Mouse (Mus musculus) myocyte (in vitro differentiated cells): ENCODE results near the gene Tmem211. TPM values are rescaled to one million over a fixed set of nuclear protein-coding genes. Genes with fewer than 3 reads are reported as not detected.
A peak's percentile ranks its signal among the peaks of the same experiment; 100 is the strongest.

ENCODE experiments used
- H3K27me3 ChIP-seq: one replicate; pipeline ENCODE4 v1.6.1; 2011; ENCODE audit not compliant: control insufficient read depth, insufficient read depth, insufficient read length
- H3K36me3 ChIP-seq: one replicate; pipeline ENCODE4 v1.6.1; 2011; ENCODE audit not compliant: control insufficient read depth, insufficient read depth
- H3K4me2 ChIP-seq: one replicate; pipeline ENCODE4 v1.6.1; 2011; ENCODE audit warnings: low read depth, control low read depth
- H3K4me3 ChIP-seq: one replicate; pipeline ENCODE4 v1.5.1; 2011; ENCODE audit warnings: mild to moderate bottlenecking, control low read depth, moderate library complexity
- H3K79me2 ChIP-seq: one replicate; pipeline ENCODE4 v1.6.1; 2011; ENCODE audit not compliant: control insufficient read depth, insufficient read depth
- H3ac ChIP-seq: one replicate; pipeline ENCODE4 v1.6.1; 2011; ENCODE audit not compliant: control insufficient read depth, insufficient read length
- CEBPB ChIP-seq: IDR thresholded peaks from 2 replicates; pipeline ENCODE4 v1.6.1; 2011; ENCODE audit warnings: mild to moderate bottlenecking, moderate library complexity; ENCODE audit not compliant: poor library complexity, insufficient read depth, severe bottlenecking
- E2F4 ChIP-seq: IDR thresholded peaks from one replicate; pipeline ENCODE4 v1.6.1; 2011; ENCODE audit warnings: mild to moderate bottlenecking, control low read depth, moderate library complexity; ENCODE audit not compliant: insufficient read depth
- MAX ChIP-seq: IDR thresholded peaks from one replicate; pipeline ENCODE4 v1.6.1; 2011; ENCODE audit warnings: low read depth, mild to moderate bottlenecking, control low read depth
- MYOD1 ChIP-seq, 3 experiments: IDR thresholded peaks; one replicate each; pipeline ENCODE4 v1.6.1; 2011; ENCODE audit warnings: control low read depth in 2 of 3, low read depth in 2 of 3, mild to moderate bottlenecking in 2 of 3, moderate library complexity in 1 of 3; ENCODE audit not compliant: insufficient read length in 2 of 3, control insufficient read depth in 1 of 3
- MYOG ChIP-seq, 3 experiments: IDR thresholded peaks; one replicate each; pipeline ENCODE4 v1.6.1; 2011; ENCODE audit warnings: control low read depth in 2 of 3, low read depth in 2 of 3, mild to moderate bottlenecking in 2 of 3; ENCODE audit not compliant: insufficient read length in 2 of 3, control insufficient read depth in 1 of 3, insufficient read depth in 1 of 3
- POLR2A ChIP-seq: IDR thresholded peaks from one replicate; pipeline ENCODE4 v1.6.1; 2011; ENCODE audit warnings: low read depth, mild to moderate bottlenecking, control low read depth, moderate library complexity; ENCODE audit not compliant: insufficient read length
- POLR2AphosphoS2 ChIP-seq: IDR thresholded peaks from one replicate; pipeline ENCODE4 v1.6.1; 2011; ENCODE audit warnings: low read depth, control low read depth; ENCODE audit not compliant: insufficient read length
- REST ChIP-seq: IDR thresholded peaks from one replicate; pipeline ENCODE4 v1.6.1; 2011; ENCODE audit warnings: mild to moderate bottlenecking, control low read depth, moderate library complexity; ENCODE audit not compliant: insufficient read depth, insufficient read length
- SRF ChIP-seq: IDR thresholded peaks from one replicate; pipeline ENCODE4 v1.6.1; 2011; ENCODE audit warnings: low read depth; ENCODE audit not compliant: control insufficient read depth, insufficient read length
- TCF12 ChIP-seq: IDR thresholded peaks from one replicate; pipeline ENCODE4 v1.6.1; 2011; ENCODE audit warnings: mild to moderate bottlenecking, control low read depth; ENCODE audit not compliant: poor library complexity, insufficient read depth, severe bottlenecking
- TCF3 ChIP-seq: IDR thresholded peaks from one replicate; pipeline ENCODE4 v1.6.1; 2011; ENCODE audit warnings: low read depth, control low read depth; ENCODE audit not compliant: insufficient read length
- USF1 ChIP-seq: IDR thresholded peaks from one replicate; pipeline ENCODE4 v1.6.1; 2011; ENCODE audit warnings: low read depth, mild to moderate bottlenecking, control low read depth, moderate library complexity
- polyA plus RNA-seq: library from polyadenylated mRNA; unstranded; fragments of >200 nt; fragmentation: generic; extraction: Trizol; gene quantifications from one replicate; pipeline ENCODE4 v1.2.1, GENCODE M21; 2012; ENCODE audit warnings: missing spikeins

Tmem211 gene
- polyA plus RNA-seq, 1 experiment = not detected

- H3ac ChIP-seq = peak overlapping the region; percentile 0
- H3K79me2 ChIP-seq = no peaks in the 10 kb centered on the region
- peak overlapping the region; percentile 17 for H3K4me3 ChIP-seq
- H3K27me3 ChIP-seq = no peaks in the 10 kb centered on the region
- H3K36me3 ChIP-seq = no peaks in the 10 kb centered on the region
- no peak for TF ChIP-seq POLR2AphosphoS2
- TF ChIP-seq TCF12 = no peak
- TF ChIP-seq USF1 = no peak
- H3K4me2 ChIP-seq = peak overlapping the region; percentile 76
Observed at GRCm38 (mm10) chr5:113220383-113221146, 6.1 kb upstream of the Tmem211 start.

GRCm38 (mm10) chr5:113221147-113221865 lies 5.4 kb upstream of the Tmem211 start, which contains the start of gene 2900026A02Rik:
Gene 2900026A02Rik, minus strand, starts transcription at chr5:113221236.
- H3K36me3 ChIP-seq = no peaks in the 10 kb centered on the region
- H3K4me2 ChIP-seq = peak within 1 kb of the TSS; percentile 76
- peak within 1 kb of the TSS; percentile 17 for H3K4me3 ChIP-seq
- H3ac ChIP-seq = peak within 1 kb of the TSS; percentile 0
- TF ChIP-seq MAX = no peak
- no peak for TF ChIP-seq TCF3
- TF ChIP-seq MYOD1 (IDR thresholded peaks at IDR 0.05; ENCODE audit: control insufficient read depth in 1 of 3, insufficient read length in 2 of 3, low read depth in 2 of 3) = peak in 1 of 3 experiments; percentile 55
- no peak for TF ChIP-seq POLR2A
- H3K79me2 ChIP-seq = no peaks in the 10 kb centered on the region
- no peaks in the 10 kb centered on the region for H3K27me3 ChIP-seq

- Histone ChIP-seq H3K36me3 (no peaks in the 10 kb centered on the region), H3K4me3 (no peak overlapping the region), H3K79me2 (no peaks in the 10 kb centered on the region), H3K4me2 (no peak overlapping the region), H3K27me3 (no peaks in the 10 kb centered on the region), H3ac (no peak overlapping the region)
- TF ChIP-seq SRF (no peak), POLR2AphosphoS2 (no peak), E2F4 (no peak), CEBPB (no peak), MYOG (IDR thresholded peaks at IDR 0.05; ENCODE audit: control insufficient read depth in 1 of 3, insufficient read depth in 1 of 3, insufficient read length in 2 of 3, low read depth in 2 of 3) (no peak), USF1 (no peak), REST (no peak), MAX (no peak), MYOD1 (IDR thresholded peaks at IDR 0.05; ENCODE audit: control insufficient read depth in 1 of 3, insufficient read length in 2 of 3, low read depth in 2 of 3) (no peak), TCF3 (no peak), TCF12 (no peak)
Observed at GRCm38 (mm10) chr5:113223888-113224287, 2.8 kb upstream of the Tmem211 start.

GRCm38 (mm10) chr5:113225271-113225670 lies 1.4 kb upstream of the Tmem211 start:
- no peak for TF ChIP-seq POLR2A
- TF ChIP-seq E2F4 = no peak
- no peak for TF ChIP-seq MYOG (IDR thresholded peaks at IDR 0.05; ENCODE audit: control insufficient read depth in 1 of 3, insufficient read depth in 1 of 3, insufficient read length in 2 of 3, low read depth in 2 of 3)
- no peak for TF ChIP-seq TCF3
- TF ChIP-seq MYOD1 (IDR thresholded peaks at IDR 0.05; ENCODE audit: control insufficient read depth in 1 of 3, insufficient read length in 2 of 3, low read depth in 2 of 3) = no peak
- TF ChIP-seq TCF12 = no peak
- no peak for TF ChIP-seq REST
- TF ChIP-seq MAX = no peak
- no peak for TF ChIP-seq CEBPB
- TF ChIP-seq USF1 = no peak
- no peak for TF ChIP-seq POLR2AphosphoS2
- TF ChIP-seq SRF = no peak
- Histone ChIP-seq H3ac (no peak overlapping the region), H3K36me3 (no peaks in the 10 kb centered on the region), H3K27me3 (peaks cover 3% of the 10 kb centered on the region), H3K4me3 (no peak overlapping the region), H3K4me2 (no peak overlapping the region), H3K79me2 (no peaks in the 10 kb centered on the region)
